ENCODE assay signal across 8 mouse cellular contexts in genomic region chr12:41486331-41486730, GRCm38 (mm10). TPM values are rescaled to one million over a fixed set of nuclear protein-coding genes. Genes with fewer than 3 reads are reported as not detected.
DNase-seq lines count a peak whose midpoint lies in the region; ATAC-seq and TF ChIP-seq lines count a peak whose summit lies in the region.

Gene Lrrn3, minus strand, starts transcription at chr12:41486431.

- H3K9me3 ChIP-seq in heart, postnatal 0 days (replicated peaks; ENCODE audit: control insufficient read depth, low read length): no peaks in the 10 kb centered on the region
- no peaks in the 10 kb centered on the region for H3K9me3 ChIP-seq in hindbrain, embryonic 11.5 days (ENCODE audit: control insufficient read depth, low read length)
- no peaks in the 10 kb centered on the region for H3K9me3 ChIP-seq in liver, embryonic 13.5 days (replicated peaks)

- peak within 1 kb of the TSS; percentile 44 for H3K4me3 ChIP-seq in heart, postnatal 0 days (ENCODE audit: low read depth, low read length)
- H3K4me3 ChIP-seq in hindbrain, embryonic 11.5 days (ENCODE audit: low read depth, low read length): peak within 1 kb of the TSS; percentile 38
- 0 out of 2 replicates have a peak within 1 kb of the TSS, but pooled peaks have one; percentile 9 for H3K4me3 ChIP-seq in liver, embryonic 13.5 days (replicated peaks)

- H3K36me3 ChIP-seq in heart, postnatal 0 days (replicated peaks; ENCODE audit: control insufficient read depth, insufficient read depth, low read length): no peaks in the 10 kb centered on the region
- H3K36me3 ChIP-seq in hindbrain, embryonic 11.5 days (ENCODE audit: control insufficient read depth, insufficient read depth, low read length): no peaks in the 10 kb centered on the region
- no peaks in the 10 kb centered on the region for H3K36me3 ChIP-seq in liver, embryonic 13.5 days

- no peak within 1 kb of the TSS for H3K27ac ChIP-seq in heart, postnatal 0 days (ENCODE audit: low read depth)
- peak within 1 kb of the TSS; percentile 85 for H3K27ac ChIP-seq in hindbrain, embryonic 11.5 days (ENCODE audit: low read depth, low read length)
- H3K27ac ChIP-seq in liver, embryonic 13.5 days: no peak within 1 kb of the TSS

- no peaks in the 10 kb centered on the region for H3K4me1 ChIP-seq in heart, postnatal 0 days (ENCODE audit: control insufficient read depth, insufficient read depth)
- no peaks in the 10 kb centered on the region for H3K4me1 ChIP-seq in hindbrain, embryonic 11.5 days (replicated peaks; ENCODE audit: control insufficient read depth, insufficient read depth, low read length)
- H3K4me1 ChIP-seq in liver, embryonic 13.5 days (replicated peaks): no peaks in the 10 kb centered on the region

- ATAC-seq in heart, postnatal 0 days (ENCODE audit: insufficient read depth, low read depth): no peak
- ATAC-seq in hindbrain, embryonic 11.5 days (ENCODE audit: low FRiP score): peak; percentile 15; the same call in 1 of the 2 replicates
- no peak for ATAC-seq in liver, embryonic 13.5 days (ENCODE audit: low read depth)

- TF ChIP-seq EP300 in heart, postnatal 0 days (IDR thresholded peaks at IDR 0.05; ENCODE audit: low read depth): no peak

- 97% methylated on average over 1 of the region's 1 CpGs for WGBS in heart, postnatal 0 days
- 100% methylated on average over 1 of the region's 1 CpGs for WGBS in hindbrain, embryonic 11.5 days
- 87% methylated on average over 1 of the region's 1 CpGs for WGBS in liver, embryonic 13.5 days (ENCODE audit: insufficient replicate concordance)

- H3K4me2 ChIP-seq in heart, postnatal 0 days (ENCODE audit: low read depth, low read length): peak within 1 kb of the TSS; percentile 64
- peak within 1 kb of the TSS; percentile 45 for H3K4me2 ChIP-seq in hindbrain, embryonic 11.5 days (replicated peaks; ENCODE audit: low read depth, low read length)
- H3K4me2 ChIP-seq in liver, embryonic 13.5 days: peak within 1 kb of the TSS; percentile 20

- no peak for DNase-seq in heart, postnatal 0 days (ENCODE audit: low spot score)
- no peak for DNase-seq in heart, adult 8-10 months (ENCODE audit: low spot score)
- DNase-seq in adrenal gland, postnatal 10 days: no peak
- DNase-seq in hindbrain, embryonic 11.5 days (ENCODE audit: low spot score): no peak
- no peak for DNase-seq in liver, embryonic 13.5 days
- DNase-seq in urinary bladder, adult 2 months (ENCODE audit: low spot score): no peak
- DNase-seq in gastrocnemius, postnatal 25 days: no peak
- no peak for DNase-seq in right cerebral cortex, postnatal 25 days

- no peaks in the 10 kb centered on the region for H3K27me3 ChIP-seq in heart, postnatal 0 days (ENCODE audit: control insufficient read depth, insufficient read depth, low read length)
- no peaks in the 10 kb centered on the region for H3K27me3 ChIP-seq in hindbrain, embryonic 11.5 days (ENCODE audit: control insufficient read depth, insufficient read depth, low read length)
- H3K27me3 ChIP-seq in liver, embryonic 13.5 days: 0 out of 2 replicates have a peak, but pooled peaks cover 4% of the 10 kb centered on the region

- TF ChIP-seq CTCF in heart, postnatal 0 days (IDR thresholded peaks at IDR 0.05; ENCODE audit: low read depth): no peak

- H3K9ac ChIP-seq in heart, postnatal 0 days (replicated peaks; ENCODE audit: low read depth, low read length): peak within 1 kb of the TSS; percentile 55
- peak within 1 kb of the TSS; percentile 67 for H3K9ac ChIP-seq in hindbrain, embryonic 11.5 days (ENCODE audit: low read depth, low read length)
- no peak within 1 kb of the TSS for H3K9ac ChIP-seq in liver, embryonic 13.5 days

RNA-seq across cellular contexts. Expression of gene Lrrn3, which starts in this region (rescaled TPM):
- total RNA-seq in heart, postnatal 0 days (2014; rRNA removed; ENCODE audit: low replicate concordance): 0.08 and 3.7 TPM in 2 replicates
- 0.66 and 0.69 TPM in 2 replicates for polyA plus RNA-seq in heart, postnatal 0 days (2015; fragmentation: Nextera tagmentation; extraction: Ambion mirVana)
- total RNA-seq in heart, adult 8-10 months (2022): under 1 TPM; 0.11 to 0.52 (median 0.30) TPM
- total RNA-seq in adrenal gland, postnatal 10 days (2021): 10 to 100 TPM; 21.6 to 23.7 TPM
- polyA plus RNA-seq in hindbrain, embryonic 11.5 days (2014; fragmentation: Nextera tagmentation; extraction: Ambion mirVana): 43.3 and 43.7 TPM in 2 replicates
- 2.0 and 2.5 TPM in 2 replicates for polyA plus RNA-seq in liver, embryonic 13.5 days (2015; fragmentation: Nextera tagmentation; extraction: Ambion mirVana)
- 0.96 and 1.1 TPM in 2 replicates for polyA plus RNA-seq in urinary bladder, adult 2 months (2012; rRNA removed)
- total RNA-seq in gastrocnemius, postnatal 25 days (2021): under 1 TPM; 0.19 to 0.20 TPM

Comparison
In these comparisons a context has a peak if more than half of its experiments do, and no peak if none do; other contexts are left out.
1. RNA of gene Lrrn3 (polyA plus RNA-seq): 43.3 to 43.7 TPM in hindbrain, embryonic 11.5 days; 2.0 to 2.5 TPM in liver, embryonic 13.5 days, 0.96 to 1.1 TPM in urinary bladder, adult 2 months and 0.66 to 0.69 TPM in heart, postnatal 0 days; every median in the first group is over 10 times any median in the second.
2. Peak in every context shown above with its lines, with median percentiles within 50 percentile points of each other: H3K4me2 ChIP-seq and H3K4me3 ChIP-seq.